Mouse (Mus musculus) erythroblast, adult 5-6 weeks (primary cell): ENCODE measurements at regions not wholly inside any gene's neighbourhood (a gene's known extent, or its start where the extent isn't known, plus 50 kb on each side); places are given as distances from the start of the nearest gene placed in this dataset.
A peak's percentile ranks its signal among the peaks of the same experiment; 100 is the strongest.

ENCODE experiments used
- ATAC-seq: replicated peaks from 2 replicates; pipeline ENCODE4 v1.8.0; 2016; ENCODE audit warnings: moderate number of reproducible peaks, mild to moderate bottlenecking, moderate TSS enrichment, inconsistent platforms; ENCODE audit not compliant: poor library complexity, low FRiP score, severe bottlenecking

- no peak for ATAC-seq
Observed at GRCm38 (mm10) chr3:52862026-52862425, 155.0 kb downstream of the Cog6 start.

GRCm38 (mm10) chr3:52861538-52861937 lies 155.5 kb downstream of the Cog6 start:
- no peak for ATAC-seq

GRCm38 (mm10) chr3:52859848-52860247 lies 157.2 kb downstream of the Cog6 start:
- no peak for ATAC-seq

- no peak for ATAC-seq
Observed at GRCm38 (mm10) chr3:52859266-52859825, 157.7 kb downstream of the Cog6 start.

GRCm38 (mm10) chr3:52858259-52858658 lies 158.8 kb downstream of the Cog6 start:
- ATAC-seq, result no peak

GRCm38 (mm10) chr3:52857076-52857475 lies 160.0 kb downstream of the Cog6 start:
- no peak for ATAC-seq

- no peak for ATAC-seq
Observed at GRCm38 (mm10) chr3:52854560-52854959, 162.5 kb downstream of the Cog6 start.

GRCm38 (mm10) chr3:52853126-52853525 lies 163.9 kb downstream of the Cog6 start:
- no peak for ATAC-seq

- no peak for ATAC-seq
Observed at GRCm38 (mm10) chr3:52845166-52845565, 171.9 kb downstream of the Cog6 start.

GRCm38 (mm10) chr3:52843998-52844397 lies 173.0 kb downstream of the Cog6 start:
- ATAC-seq, result peak; percentile 81

GRCm38 (mm10) chr3:52842866-52843425 lies 174.1 kb downstream of the Cog6 start:
- no peak for ATAC-seq

- ATAC-seq, result no peak
Observed at GRCm38 (mm10) chr3:52840160-52840953, 176.7 kb downstream of the Cog6 start.

- ATAC-seq, result no peak
Observed at GRCm38 (mm10) chr3:52838020-52838419, 179.0 kb downstream of the Cog6 start.

GRCm38 (mm10) chr3:52837527-52837926 lies 179.5 kb downstream of the Cog6 start:
- no peak for ATAC-seq

GRCm38 (mm10) chr3:52836780-52837179 lies 180.3 kb downstream of the Cog6 start:
- no peak for ATAC-seq

GRCm38 (mm10) chr3:52832421-52832820 lies 184.6 kb downstream of the Cog6 start:
- ATAC-seq, result no peak

- ATAC-seq, result no peak
Observed at GRCm38 (mm10) chr3:52831986-52832385, 185.1 kb downstream of the Cog6 start.

- no peak for ATAC-seq
Observed at GRCm38 (mm10) chr3:52830101-52830500, 186.9 kb downstream of the Cog6 start.

GRCm38 (mm10) chr3:52829069-52829468 lies 188.0 kb downstream of the Cog6 start:
- ATAC-seq, result no peak

GRCm38 (mm10) chr3:52828473-52828872 lies 188.6 kb downstream of the Cog6 start:
- no peak for ATAC-seq

GRCm38 (mm10) chr3:52822848-52823247 lies 194.2 kb downstream of the Cog6 start:
- ATAC-seq, result no peak
